Mouse (Mus musculus): ENCODE measurements around the gene Cmtm8.

GRCm38 (mm10) chr9:114793764-114794295, 50.1 kb downstream of the Cmtm8 start:
- TF ChIP-seq POLR2A (IDR thresholded peaks at IDR 0.05; ENCODE audit: borderline replicate concordance, insufficient read depth, low read length): no peak
- TF ChIP-seq CTCF (IDR thresholded peaks at IDR 0.05; ENCODE audit: borderline replicate concordance, insufficient read depth, low read depth, low read length): no peak

Measured in cerebellum, adult 2 months (tissue).